ENCODE assay signal across 24 mouse cellular contexts in genomic region chr2:29741207-29741606, GRCm38 (mm10). TPM values are rescaled to one million over a fixed set of nuclear protein-coding genes. Genes with fewer than 3 reads are reported as not detected.
"Had no signal": no experiment of that assay in that cellular context is flagged by ENCODE, and none has a peak within 500 bp of the region (broad histone marks: within the 10 kb centered on the region; RNA-seq: fewer than 3 reads in every experiment).

No protein-coding gene starts in this region.

- H3K9ac ChIP-seq: lung, embryonic 14.5 days; midbrain, embryonic 12.5 days; neural tube, embryonic 12.5 days had no signal

- H3K4me2 ChIP-seq: lung, embryonic 14.5 days; midbrain, embryonic 12.5 days; neural tube, embryonic 12.5 days had no signal

- DNase-seq: lung, adult 18-20 months; lung, embryonic 14.5 days; lung, postnatal 10 days; lung, postnatal 4 days; midbrain, embryonic 14.5 days; right cerebral cortex, postnatal 14 days; thymus, adult 18-20 months; thymus, postnatal 25 days; thymus, postnatal 4 days had no signal

- ATAC-seq: midbrain, embryonic 16.5 days had no signal

- H3K4me3 ChIP-seq: midbrain, embryonic 10.5 days; midbrain, embryonic 12.5 days; neural tube, embryonic 12.5 days had no signal

- H3K9me3 ChIP-seq: midbrain, embryonic 10.5 days; midbrain, embryonic 12.5 days; neural tube, embryonic 12.5 days had no signal

- H3K27ac ChIP-seq: midbrain, embryonic 10.5 days; midbrain, embryonic 12.5 days; neural tube, embryonic 12.5 days had no signal

- H3K4me1 ChIP-seq: midbrain, embryonic 12.5 days; neural tube, embryonic 12.5 days had no signal

RNA-seq across cellular contexts. Expression of gene Gm13420, which starts 10.3 kb away (rescaled TPM):
- total RNA-seq: megakaryocyte, adult 5-6 weeks; megakaryocyte-erythroid progenitor cell, adult 5-6 weeks; neutrophil, adult 5-6 weeks had no signal
- polyA plus RNA-seq: midbrain, embryonic 10.5 days; midbrain, embryonic 12.5 days; midbrain, embryonic 14.5 days; neural tube, embryonic 12.5 days; thymus, postnatal 0 days; urinary bladder, adult 2 months had no signal

RNA-seq across cellular contexts. Expression of gene Gm13547, which starts 17.9 kb away (rescaled TPM):
- total RNA-seq: megakaryocyte, adult 5-6 weeks; megakaryocyte-erythroid progenitor cell, adult 5-6 weeks had no signal
- polyA plus RNA-seq: liver, embryonic 16.5 days; lung, embryonic 14.5 days; lung, embryonic 16.5 days; midbrain, embryonic 14.5 days; midbrain, embryonic 16.5 days; neural tube, embryonic 14.5 days; spleen, adult 2 months; stomach, embryonic 14.5 days; stomach, embryonic 16.5 days; thymus, postnatal 0 days; urinary bladder, adult 2 months had no signal
